Mouse (Mus musculus) kidney, adult 2 months (tissue): ENCODE measurements around the gene Rtp4.

Source experiments
- CTCF ChIP-seq: fragments of 200-500 bp; conservative IDR thresholded peaks from 2 replicates; pipeline ENCODE4 v1.5.1; 2011; ENCODE audit warnings: low read depth, mild to moderate bottlenecking, control low read depth, low read length, moderate library complexity, mixed read lengths; ENCODE audit not compliant: insufficient read depth, insufficient read length
- POLR2A ChIP-seq: fragments of 200-500 bp; IDR thresholded peaks from one replicate; pipeline ENCODE4 v1.6.1; 2011; ENCODE audit warnings: low read depth, low read length, control low read depth

- TF ChIP-seq POLR2A (no peak), CTCF (no peak)
Observed at GRCm38 (mm10) chr16:23503351-23503750, 16.7 kb upstream of the Rtp4 start.
